Mouse (Mus musculus) thymus, adult 2 months (tissue): Measurements from ENCODE around the gene Tha1. TPM values are rescaled to one million over a fixed set of nuclear protein-coding genes. Genes with fewer than 3 reads are reported as not detected.

ENCODE experiments used
- DNase-seq: peaks from one replicate; pipeline ENCODE4 v3.0.0; 2021
- H3K27ac ChIP-seq: fragments of 200-500 bp; 2 replicates; pipeline ENCODE4 v1.5.1; 2012; ENCODE audit warnings: low read length, control low read depth; ENCODE audit not compliant: control insufficient read depth, insufficient read depth
- H3K27me3 ChIP-seq: fragments of 200-500 bp; 2 replicates; pipeline ENCODE4 v1.6.1; 2012; ENCODE audit warnings: mild to moderate bottlenecking, low read length, moderate library complexity, mixed read lengths; ENCODE audit not compliant: control insufficient read depth, insufficient read depth
- H3K36me3 ChIP-seq: fragments of 200-500 bp; 2 replicates; pipeline ENCODE4 v1.6.1; 2012; ENCODE audit warnings: mild to moderate bottlenecking, low read length, moderate library complexity; ENCODE audit not compliant: control insufficient read depth, insufficient read depth
- H3K4me1 ChIP-seq: fragments of 200-500 bp; replicated peaks from 2 replicates; pipeline ENCODE4 v1.6.1; 2012; ENCODE audit warnings: low read length; ENCODE audit not compliant: control insufficient read depth, insufficient read depth
- H3K4me3 ChIP-seq: fragments of 200-500 bp; 2 replicates; pipeline ENCODE4 v1.5.1; 2012; ENCODE audit warnings: mild to moderate bottlenecking, low read length, control low read depth, moderate library complexity; ENCODE audit not compliant: control insufficient read depth, insufficient read depth
- CTCF ChIP-seq: fragments of 200-500 bp; IDR thresholded peaks from 2 replicates; pipeline ENCODE4 v1.5.1; 2012; ENCODE audit warnings: mild to moderate bottlenecking, control low read depth, low read length, moderate library complexity, borderline replicate concordance; ENCODE audit not compliant: control insufficient read depth, poor library complexity, insufficient read depth; ENCODE audit errors: extremely low read depth
- POLR2A ChIP-seq: fragments of 200-500 bp; IDR thresholded peaks from 2 replicates; pipeline ENCODE4 v1.6.1; 2012; ENCODE audit warnings: mild to moderate bottlenecking, low read length, control low read depth, moderate library complexity; ENCODE audit not compliant: control insufficient read depth, poor library complexity, insufficient read depth; ENCODE audit errors: extremely low read depth
- WGBS: fragments of 180-500 bp; shearing (Covaris S2); methylation state at CpG from one replicate; pipeline ENCODE4 v1.1.7; 2018; 5-methylcytosine and 5-hydroxymethylcytosine counted together
- polyA plus RNA-seq: library from polyadenylated mRNA; depleted of rRNA; stranded (reverse); fragments of >200 nt; gene quantifications from 2 replicates; pipeline ENCODE4 v1.2.3, GENCODE M21; 2012; rRNA removed

The Tha1 gene
- 15.3 and 16.9 TPM in 2 replicates for polyA plus RNA-seq

DNA sequence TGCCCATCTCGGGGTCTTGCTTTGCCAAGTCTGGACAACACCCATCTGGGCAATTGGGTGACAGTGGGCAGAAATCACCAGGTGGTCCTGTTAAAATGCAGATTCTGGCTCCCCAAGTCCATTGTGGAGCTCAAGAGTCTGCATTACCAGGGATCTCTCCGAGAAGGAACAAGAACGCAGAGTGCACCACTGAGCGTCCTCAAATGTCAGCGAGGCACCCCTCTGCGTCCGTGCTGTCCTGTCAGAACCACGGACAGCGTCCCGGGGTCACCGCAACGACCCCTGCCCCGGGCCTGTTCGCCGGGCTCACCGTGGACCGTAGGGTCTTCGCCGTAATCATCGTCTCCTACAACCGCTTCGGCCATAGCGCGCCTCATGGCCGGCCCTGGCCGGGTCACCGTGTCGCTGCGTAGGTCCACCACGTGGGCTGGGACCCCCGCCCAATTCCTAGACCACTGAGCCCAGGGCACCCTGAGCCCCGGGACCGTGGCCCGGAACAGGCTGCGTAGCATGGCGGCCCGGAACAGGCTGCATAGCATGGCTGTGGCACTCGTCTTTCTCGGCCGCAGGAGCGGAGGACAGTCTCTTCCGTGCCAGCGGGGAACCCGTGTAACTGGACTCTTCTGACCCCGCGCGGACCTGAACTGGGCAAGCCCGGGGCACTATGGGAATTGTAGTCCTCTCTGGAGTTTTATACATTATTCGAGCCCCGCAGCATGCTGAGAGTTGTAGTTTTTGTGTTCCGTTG lies at the start of gene Tha1:
TSS of gene Tha1 (minus strand) at position 621 of the 748 bp plus-strand sequence.
- no peaks in the 10 kb centered on the region for H3K36me3 ChIP-seq
- TF ChIP-seq CTCF (peak; percentile 42; the same call in 1 of the 2 replicates), POLR2A (0 out of 2 replicates have a peak, but pooled peaks have one; percentile 18)
- WGBS, result 2% methylated on average over 51 of the region's 51 CpGs
- H3K4me1 ChIP-seq, result peaks cover 60% of the 10 kb centered on the region
- H3K27me3 ChIP-seq, result no peaks in the 10 kb centered on the region
- peak within 1 kb of the TSS; percentile 96 for H3K27ac ChIP-seq
- DNase-seq, result peak; percentile 58
- peak within 1 kb of the TSS; percentile 84 for H3K4me3 ChIP-seq

DNA sequence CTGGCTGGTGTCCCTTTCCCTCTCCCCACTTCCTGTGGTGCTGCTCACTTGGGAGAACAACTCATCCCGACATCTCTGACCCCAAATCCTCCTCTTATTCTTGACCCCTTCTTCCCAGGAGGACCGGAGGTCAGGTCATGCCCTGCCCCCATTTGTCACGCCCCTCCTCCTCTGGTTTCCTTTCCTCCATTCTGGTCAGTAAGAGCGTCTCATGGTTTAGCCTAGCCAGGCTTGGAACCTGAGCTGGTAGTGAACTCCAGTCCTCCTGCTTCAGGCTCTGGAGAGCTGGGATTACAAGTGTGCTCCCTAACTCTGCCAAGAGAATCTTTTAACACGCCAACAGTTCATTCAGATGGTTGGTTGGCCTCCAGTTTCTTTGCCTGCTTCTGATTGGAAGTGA lies 45.9 kb upstream of the Tha1 start:
- H3K36me3 ChIP-seq, result no peaks in the 10 kb centered on the region
- no peak for DNase-seq
- no peaks in the 10 kb centered on the region for H3K27me3 ChIP-seq
- H3K4me3 ChIP-seq, result no peak overlapping the region
- no peak overlapping the region for H3K27ac ChIP-seq
- TF ChIP-seq POLR2A, result no peak
- no peak for TF ChIP-seq CTCF
- H3K4me1 ChIP-seq, result peaks cover 22% of the 10 kb centered on the region
- 62% methylated on average over 5 of the region's 5 CpGs for WGBS

DNA sequence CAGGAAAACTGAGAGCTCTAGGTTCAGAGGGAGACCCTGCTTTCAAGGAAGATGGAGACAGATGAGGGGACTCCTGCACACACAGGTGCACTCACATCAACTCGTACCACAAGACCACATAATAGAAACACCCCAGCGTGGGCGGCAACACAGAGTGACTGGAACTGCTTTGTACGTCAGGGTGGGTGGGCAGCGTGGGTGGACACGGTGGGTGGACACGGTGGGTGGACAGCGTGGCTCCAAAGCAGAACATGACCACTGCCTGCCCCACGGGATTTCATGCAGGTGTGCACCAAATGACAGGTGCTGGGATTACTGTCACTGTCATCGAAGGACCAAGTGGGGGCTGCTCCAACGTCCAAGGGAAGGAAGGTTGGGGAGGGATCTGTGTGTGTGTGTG lies 45.3 kb upstream of the Tha1 start:
- DNase-seq, result no peak
- TF ChIP-seq CTCF, result no peak
- no peak for TF ChIP-seq POLR2A
- Histone ChIP-seq H3K4me3 (no peak overlapping the region), H3K36me3 (no peaks in the 10 kb centered on the region), H3K27ac (no peak overlapping the region), H3K27me3 (no peaks in the 10 kb centered on the region), H3K4me1 (peaks cover 28% of the 10 kb centered on the region)
- 26% methylated on average over 11 of the region's 11 CpGs for WGBS

DNA sequence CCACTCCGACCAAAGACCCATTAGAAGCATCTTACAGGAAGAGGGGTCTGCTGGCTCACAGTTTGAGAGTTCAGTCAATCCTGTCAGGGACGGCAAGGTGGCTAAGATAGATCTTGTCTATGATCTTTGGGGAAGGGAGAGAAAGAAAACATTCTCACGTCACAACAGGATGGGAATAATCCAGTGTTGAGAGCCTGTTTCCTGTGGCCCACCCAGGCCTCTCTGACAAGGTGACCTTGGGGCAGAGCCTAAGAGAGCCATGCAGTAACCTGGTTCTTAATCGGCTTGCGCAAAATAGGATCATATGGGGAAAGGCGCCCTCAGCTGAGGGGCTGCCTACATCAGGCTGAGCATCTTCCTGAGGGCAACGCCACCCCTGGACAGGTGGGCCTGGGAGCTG lies 42.6 kb upstream of the Tha1 start:
- Histone ChIP-seq H3K27ac (no peak overlapping the region), H3K4me3 (no peak overlapping the region), H3K4me1 (peaks cover 47% of the 10 kb centered on the region), H3K27me3 (no peaks in the 10 kb centered on the region), H3K36me3 (no peaks in the 10 kb centered on the region)
- no peak for TF ChIP-seq POLR2A
- TF ChIP-seq CTCF, result no peak
- no peak for DNase-seq
- 96% methylated on average over 7 of the region's 7 CpGs for WGBS

DNA sequence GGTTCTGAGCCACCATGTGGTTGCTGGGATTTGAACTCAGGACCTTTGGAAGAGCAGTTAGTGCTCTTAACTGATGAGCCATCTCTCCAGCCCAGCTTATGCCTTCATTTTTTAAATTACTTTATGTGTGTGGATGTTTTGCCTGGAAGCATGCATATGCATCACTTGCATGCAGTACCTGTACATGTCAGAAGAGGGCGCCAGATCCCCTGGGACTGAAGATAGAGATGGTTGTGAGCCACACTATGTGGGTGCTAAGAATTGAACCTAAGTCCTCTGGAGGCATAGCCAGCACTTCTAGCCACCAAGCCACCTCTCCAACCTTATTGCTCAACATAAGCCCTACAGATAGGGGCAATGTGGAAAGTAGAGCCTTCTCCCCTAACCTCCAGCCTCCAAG lies 42.1 kb upstream of the Tha1 start:
- TF ChIP-seq CTCF (no peak), POLR2A (no peak)
- peaks cover 48% of the 10 kb centered on the region for H3K4me1 ChIP-seq
- no peaks in the 10 kb centered on the region for H3K36me3 ChIP-seq
- no peaks in the 10 kb centered on the region for H3K27me3 ChIP-seq
- DNase-seq, result peak; percentile 44
- 85% methylated on average over 1 of the region's 1 CpGs for WGBS
- H3K4me3 ChIP-seq, result no peak overlapping the region
- no peak overlapping the region for H3K27ac ChIP-seq

DNA sequence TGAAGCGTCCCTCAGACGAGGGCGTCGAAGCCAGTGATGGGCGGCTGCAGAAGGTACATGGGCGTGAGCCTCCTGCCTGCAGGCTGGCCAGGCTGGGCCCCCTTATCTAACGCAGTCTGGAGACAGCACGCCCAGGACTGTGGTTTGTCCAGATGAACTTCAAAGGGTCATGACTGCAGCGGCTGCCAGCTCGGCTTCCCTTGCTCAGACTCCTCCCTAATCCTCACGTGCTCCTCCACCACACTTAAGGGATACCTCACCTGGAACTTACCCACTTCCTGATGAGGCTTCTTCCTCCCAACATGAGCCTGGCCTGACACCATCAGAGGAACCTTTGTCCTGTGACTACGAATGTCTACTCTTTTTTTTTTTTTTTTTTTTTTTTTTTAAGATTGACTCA lies 41.2 kb upstream of the Tha1 start:
- Histone ChIP-seq H3K36me3 (no peaks in the 10 kb centered on the region), H3K4me3 (no peak overlapping the region), H3K4me1 (peaks cover 51% of the 10 kb centered on the region), H3K27ac (no peak overlapping the region), H3K27me3 (no peaks in the 10 kb centered on the region)
- no peak for DNase-seq
- 44% methylated on average over 12 of the region's 12 CpGs for WGBS
- TF ChIP-seq POLR2A, result no peak
- TF ChIP-seq CTCF, result no peak

DNA sequence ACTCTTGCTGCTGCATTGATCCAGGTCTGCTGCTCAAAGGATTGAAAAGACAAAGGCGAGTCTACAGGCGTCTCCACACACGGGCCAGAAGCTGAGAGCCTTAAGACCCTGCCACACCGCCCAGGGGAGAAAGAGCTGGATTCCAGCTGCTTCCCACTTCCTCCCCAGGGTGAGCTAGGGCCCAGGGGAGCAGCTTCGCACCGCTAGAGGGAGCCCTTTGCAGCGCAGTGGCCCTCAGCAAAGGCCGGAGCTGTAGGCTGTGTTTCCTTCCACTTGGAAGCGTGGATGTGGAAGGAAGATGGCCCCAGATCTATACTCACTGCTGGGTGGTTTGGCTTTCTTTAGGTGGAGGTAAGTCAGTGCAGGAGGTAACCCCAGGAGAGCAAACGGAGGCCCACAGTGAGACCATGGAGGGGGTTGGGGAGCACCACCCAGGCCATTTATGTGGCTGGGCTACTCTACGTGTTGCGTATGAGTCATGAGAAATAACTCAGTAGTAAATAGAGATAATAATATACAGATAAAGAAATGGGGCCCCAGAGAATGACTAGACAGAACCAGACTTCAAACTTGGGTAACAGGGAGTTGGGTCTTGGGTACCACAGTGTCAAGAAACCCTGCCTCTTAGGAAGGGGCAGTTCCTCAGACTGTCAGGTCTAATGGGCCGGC lies 39.5 kb upstream of the Tha1 start:
- TF ChIP-seq POLR2A, result 0 out of 2 replicates have a peak, but pooled peaks have one; percentile 25
- TF ChIP-seq CTCF, result peak; percentile 99
- Histone ChIP-seq H3K4me3 (no peak overlapping the region), H3K36me3 (no peaks in the 10 kb centered on the region), H3K27me3 (no peaks in the 10 kb centered on the region), H3K27ac (no peak overlapping the region), H3K4me1 (peaks cover 44% of the 10 kb centered on the region)
- peak; percentile 83 for DNase-seq
- WGBS, result 30% methylated on average over 13 of the region's 13 CpGs
